ENCODE assay signal across 8 mouse cellular contexts in genomic region chr5:104459706-104460455, GRCm38 (mm10). TPM values are rescaled to one million over a fixed set of nuclear protein-coding genes. Genes with fewer than 3 reads are reported as not detected.
DNase-seq lines count a peak whose midpoint lies in the region; ATAC-seq and TF ChIP-seq lines count a peak whose summit lies in the region.

No protein-coding gene starts in this region.

- peaks cover 34% of the 10 kb centered on the region for H3K36me3 ChIP-seq in forebrain, embryonic 10.5 days (replicated peaks)
- peaks cover 15% of the 10 kb centered on the region for H3K36me3 ChIP-seq in heart, embryonic 13.5 days
- H3K36me3 ChIP-seq in kidney, embryonic 16.5 days (ENCODE audit: insufficient read depth, low read length), result peaks cover 22% of the 10 kb centered on the region
- H3K36me3 ChIP-seq in liver, embryonic 12.5 days, result no peaks in the 10 kb centered on the region
- peaks cover 5% of the 10 kb centered on the region for H3K36me3 ChIP-seq in myocyte (ENCODE audit: control insufficient read depth, insufficient read depth)

- peak overlapping the region; percentile 99 for H3K4me3 ChIP-seq in bone marrow macrophage, adult 2 months (ENCODE audit: insufficient read depth, low read length)
- peak overlapping the region; percentile 73 for H3K4me3 ChIP-seq in forebrain, embryonic 10.5 days
- peak overlapping the region; percentile 91 for H3K4me3 ChIP-seq in heart, embryonic 13.5 days
- peak overlapping the region; percentile 83 for H3K4me3 ChIP-seq in kidney, embryonic 16.5 days (ENCODE audit: low read length)
- H3K4me3 ChIP-seq in liver, embryonic 12.5 days, result peak overlapping the region; percentile 62
- H3K4me3 ChIP-seq in myocyte, result peak overlapping the region; percentile 49

- TF ChIP-seq CTCF in bone marrow macrophage, adult 2 months (IDR thresholded peaks at IDR 0.05; ENCODE audit: low read depth, low read length), result no peak

- H3K9me3 ChIP-seq in forebrain, embryonic 10.5 days, result peaks cover 11% of the 10 kb centered on the region
- no peaks in the 10 kb centered on the region for H3K9me3 ChIP-seq in heart, embryonic 13.5 days
- H3K9me3 ChIP-seq in kidney, embryonic 16.5 days (ENCODE audit: low read length), result peaks cover 5% of the 10 kb centered on the region; the same call in 1 of the 2 replicates
- H3K9me3 ChIP-seq in liver, embryonic 12.5 days (replicated peaks), result no peaks in the 10 kb centered on the region

- H3K79me2 ChIP-seq in myocyte (ENCODE audit: control insufficient read depth, insufficient read depth), result peaks cover 40% of the 10 kb centered on the region

- H3K27me3 ChIP-seq in forebrain, embryonic 10.5 days (ENCODE audit: poor library complexity, severe bottlenecking), result no peaks in the 10 kb centered on the region
- H3K27me3 ChIP-seq in heart, embryonic 13.5 days (replicated peaks), result no peaks in the 10 kb centered on the region
- no peaks in the 10 kb centered on the region for H3K27me3 ChIP-seq in kidney, embryonic 16.5 days (ENCODE audit: insufficient read depth, low read length)
- peaks cover 28% of the 10 kb centered on the region for H3K27me3 ChIP-seq in liver, embryonic 12.5 days (replicated peaks)
- H3K27me3 ChIP-seq in myocyte (ENCODE audit: control insufficient read depth, insufficient read depth, insufficient read length), result no peaks in the 10 kb centered on the region

- peak overlapping the region; percentile 79 for H3ac ChIP-seq in myocyte (ENCODE audit: control insufficient read depth, insufficient read length)

- H3K27ac ChIP-seq in bone marrow macrophage, adult 2 months (ENCODE audit: insufficient read depth, low read depth, low read length), result no peak overlapping the region
- H3K27ac ChIP-seq in forebrain, embryonic 10.5 days, result peak overlapping the region; percentile 97
- peak overlapping the region; percentile 94 for H3K27ac ChIP-seq in heart, embryonic 13.5 days (replicated peaks)
- peak overlapping the region; percentile 95 for H3K27ac ChIP-seq in kidney, embryonic 16.5 days (ENCODE audit: low read length)
- H3K27ac ChIP-seq in liver, embryonic 12.5 days, result peak overlapping the region; percentile 58; the same call in 1 of the 2 replicates

- peak; percentile 40 for ATAC-seq in heart, embryonic 13.5 days (ENCODE audit: extremely low read depth, insufficient number of reproducible peaks, low FRiP score, low TSS enrichment)
- ATAC-seq in kidney, embryonic 16.5 days (ENCODE audit: low FRiP score, low TSS enrichment), result peak; percentile 81
- peak; percentile 61 for ATAC-seq in liver, embryonic 12.5 days

- peaks cover 9% of the 10 kb centered on the region for H3K4me1 ChIP-seq in bone marrow macrophage, adult 2 months (ENCODE audit: control insufficient read depth, insufficient read depth, low read length)
- H3K4me1 ChIP-seq in forebrain, embryonic 10.5 days, result peaks cover 29% of the 10 kb centered on the region
- peaks cover 31% of the 10 kb centered on the region for H3K4me1 ChIP-seq in heart, embryonic 13.5 days
- peaks cover 19% of the 10 kb centered on the region for H3K4me1 ChIP-seq in kidney, embryonic 16.5 days (ENCODE audit: insufficient read depth, low read length)
- peaks cover 4% of the 10 kb centered on the region; the same call in 1 of the 2 replicates for H3K4me1 ChIP-seq in liver, embryonic 12.5 days

- peak overlapping the region; percentile 83 for H3K4me2 ChIP-seq in heart, embryonic 13.5 days
- peak overlapping the region; percentile 64 for H3K4me2 ChIP-seq in kidney, embryonic 16.5 days (replicated peaks; ENCODE audit: low read depth, low read length)
- peak overlapping the region; percentile 74 for H3K4me2 ChIP-seq in liver, embryonic 12.5 days
- H3K4me2 ChIP-seq in myocyte (ENCODE audit: low read depth), result peak overlapping the region; percentile 81

- TF ChIP-seq POLR2A in bone marrow macrophage, adult 2 months (IDR thresholded peaks at IDR 0.05; ENCODE audit: borderline replicate concordance, low read depth, low read length), result no peak
- TF ChIP-seq POLR2A in myocyte (IDR thresholded peaks at IDR 0.05; ENCODE audit: insufficient read length, low read depth), result peak; percentile 37

- peak; percentile 88 for DNase-seq in 3T3-L1 (ENCODE audit: low read depth, low spot score)
- DNase-seq in forebrain, embryonic 10.5 days (ENCODE audit: extremely low spot score, low spot score), result peak; percentile 68
- DNase-seq in urinary bladder, adult 2 months (ENCODE audit: low spot score), result peak; percentile 52

- H3K9ac ChIP-seq in heart, embryonic 13.5 days, result peak overlapping the region; percentile 97
- peak overlapping the region; percentile 97 for H3K9ac ChIP-seq in kidney, embryonic 16.5 days (replicated peaks; ENCODE audit: low read length)
- peak overlapping the region; percentile 64 for H3K9ac ChIP-seq in liver, embryonic 12.5 days

- under 1% methylated on average over 80 of the region's 82 CpGs for WGBS in forebrain, embryonic 10.5 days
- WGBS in heart, embryonic 13.5 days, result 1% methylated on average over 66 of the region's 82 CpGs
- under 1% methylated on average over 82 of the region's 82 CpGs for WGBS in kidney, embryonic 16.5 days
- WGBS in liver, embryonic 12.5 days (ENCODE audit: insufficient replicate concordance), result 2% methylated on average over 59 of the region's 82 CpGs

TF ChIP-seq in myocyte, 11 proteins besides CTCF, POLR2A, EP300 and RAD21:
- TF ChIP-seq CEBPB (IDR thresholded peaks at IDR 0.05; ENCODE audit: insufficient read depth, poor library complexity, severe bottlenecking) (no peak), MYOG (IDR thresholded peaks at IDR 0.05; ENCODE audit: control insufficient read depth in 1 of 3, insufficient read depth in 1 of 3, insufficient read length in 2 of 3, low read depth in 2 of 3) (no peak), USF1 (IDR thresholded peaks at IDR 0.05; ENCODE audit: low read depth) (no peak), SRF (IDR thresholded peaks at IDR 0.05; ENCODE audit: control insufficient read depth, insufficient read length, low read depth) (no peak), E2F4 (IDR thresholded peaks at IDR 0.05; ENCODE audit: insufficient read depth) (no peak), POLR2AphosphoS2 (IDR thresholded peaks at IDR 0.05; ENCODE audit: insufficient read length, low read depth) (no peak), REST (IDR thresholded peaks at IDR 0.05; ENCODE audit: insufficient read depth, insufficient read length) (no peak), TCF12 (IDR thresholded peaks at IDR 0.05; ENCODE audit: insufficient read depth, poor library complexity, severe bottlenecking) (no peak), TCF3 (IDR thresholded peaks at IDR 0.05; ENCODE audit: insufficient read length, low read depth) (no peak), MYOD1 (IDR thresholded peaks at IDR 0.05; ENCODE audit: control insufficient read depth in 1 of 3, insufficient read length in 2 of 3, low read depth in 2 of 3) (no peak), MAX (IDR thresholded peaks at IDR 0.05; ENCODE audit: low read depth) (no peak)

RNA-seq across cellular contexts. Expression of gene Pkd2, which starts 0.6 kb away (rescaled TPM):
- polyA plus RNA-seq in bone marrow macrophage, adult 2 months (2012; ENCODE audit: insufficient read depth, insufficient read length, missing spikeins), result 17.8 and 20.7 TPM in 2 replicates
- 7.4 and 7.7 TPM in 2 replicates for polyA plus RNA-seq in forebrain, embryonic 10.5 days (2016; fragmentation: Nextera tagmentation; extraction: Ambion mirVana)
- polyA plus RNA-seq in heart, embryonic 13.5 days (2015; fragmentation: Nextera tagmentation; extraction: Ambion mirVana), result 7.2 and 7.9 TPM in 2 replicates
- polyA plus RNA-seq in kidney, embryonic 16.5 days (2015; fragmentation: Nextera tagmentation; extraction: Ambion mirVana), result 15.2 and 17.4 TPM in 2 replicates
- polyA plus RNA-seq in liver, embryonic 12.5 days (2016; fragmentation: Nextera tagmentation; extraction: Ambion mirVana), result 4.1 and 4.3 TPM in 2 replicates
- polyA plus RNA-seq in myocyte (2012; fragmentation: generic; extraction: Trizol), result 6.3 TPM
- polyA plus RNA-seq in urinary bladder, adult 2 months (2012; rRNA removed), result 62.5 and 67.7 TPM in 2 replicates

RNA-seq across cellular contexts. Expression of gene Spp1, which starts 25.0 kb away (rescaled TPM):
- 514 and 522 TPM in 2 replicates for polyA plus RNA-seq in bone marrow macrophage, adult 2 months (2012; ENCODE audit: insufficient read depth, insufficient read length, missing spikeins)
- polyA plus RNA-seq in forebrain, embryonic 10.5 days (2016; fragmentation: Nextera tagmentation; extraction: Ambion mirVana), result 1.6 and 1.7 TPM in 2 replicates
- polyA plus RNA-seq in heart, embryonic 13.5 days (2015; fragmentation: Nextera tagmentation; extraction: Ambion mirVana), result 6.0 and 12.9 TPM in 2 replicates
- polyA plus RNA-seq in kidney, embryonic 16.5 days (2015; fragmentation: Nextera tagmentation; extraction: Ambion mirVana), result 167 and 243 TPM in 2 replicates
- polyA plus RNA-seq in liver, embryonic 12.5 days (2016; fragmentation: Nextera tagmentation; extraction: Ambion mirVana), result 2.0 and 2.6 TPM in 2 replicates
- polyA plus RNA-seq in myocyte (2012; fragmentation: generic; extraction: Trizol), result 634 TPM
- 0.99 and 1.6 TPM in 2 replicates for polyA plus RNA-seq in urinary bladder, adult 2 months (2012; rRNA removed)

RNA-seq across cellular contexts. Expression of gene BC005561, which starts 48.3 kb away (rescaled TPM):
- 3.7 and 3.9 TPM in 2 replicates for polyA plus RNA-seq in bone marrow macrophage, adult 2 months (2012; ENCODE audit: insufficient read depth, insufficient read length, missing spikeins)
- polyA plus RNA-seq in forebrain, embryonic 10.5 days (2016; fragmentation: Nextera tagmentation; extraction: Ambion mirVana), result 11.1 and 12.7 TPM in 2 replicates
- polyA plus RNA-seq in heart, embryonic 13.5 days (2015; fragmentation: Nextera tagmentation; extraction: Ambion mirVana), result 6.5 and 6.6 TPM in 2 replicates
- 11.1 and 12.5 TPM in 2 replicates for polyA plus RNA-seq in kidney, embryonic 16.5 days (2015; fragmentation: Nextera tagmentation; extraction: Ambion mirVana)
- 5.0 and 5.2 TPM in 2 replicates for polyA plus RNA-seq in liver, embryonic 12.5 days (2016; fragmentation: Nextera tagmentation; extraction: Ambion mirVana)
- 0.95 TPM for polyA plus RNA-seq in myocyte (2012; fragmentation: generic; extraction: Trizol)
- polyA plus RNA-seq in urinary bladder, adult 2 months (2012; rRNA removed), result 1.5 and 1.9 TPM in 2 replicates

Comparison
In these comparisons a context has a peak if more than half of its experiments do, and no peak if none do; other contexts are left out.
1. H3K4me3 ChIP-seq: peak in every context shown above with its lines; median percentile 99 in bone marrow macrophage, adult 2 months; 91 in heart, embryonic 13.5 days; 83 in kidney, embryonic 16.5 days; 73 in forebrain, embryonic 10.5 days; 62 in liver, embryonic 12.5 days; 49 in myocyte.
2. RNA of gene Spp1, which starts 25.0 kb away (polyA plus RNA-seq): 634 TPM in myocyte (single experiment), 514 to 522 TPM in bone marrow macrophage, adult 2 months and 167 to 243 TPM in kidney, embryonic 16.5 days; 6.0 to 12.9 TPM in heart, embryonic 13.5 days, 2.0 to 2.6 TPM in liver, embryonic 12.5 days, 1.6 to 1.7 TPM in forebrain, embryonic 10.5 days and 0.99 to 1.6 TPM in urinary bladder, adult 2 months; every median in the first group is over 10 times any median in the second.
3. Peak in every context shown above with its lines, with median percentiles within 50 percentile points of each other: DNase-seq, ATAC-seq, H3K4me2 ChIP-seq and H3K9ac ChIP-seq.